Mouse (Mus musculus) megakaryocyte, adult 5-6 weeks (primary cell): ENCODE data around the gene Pbx1. TPM values are rescaled to one million over a fixed set of nuclear protein-coding genes. Genes with fewer than 3 reads are reported as not detected.

Experiments
- ATAC-seq: 2 replicates; pipeline ENCODE4 v1.8.0; 2016; ENCODE audit warnings: mild to moderate bottlenecking, inconsistent platforms; ENCODE audit not compliant: poor library complexity, severe bottlenecking
- total RNA-seq, 2 experiments: library from RNA; stranded (forward) in 1 of 2; stranded (reverse) in 1 of 2; fragments of 153-499, 151-499 nt in 1 of 2; fragments of 221-1000, 200-1000 nt in 1 of 2; gene quantifications; 2 replicates each; pipeline versions ENCODE4 v1.2.3 to v1.2.4; 2015 to 2017

Pbx1 gene
- total RNA-seq, 2 experiments from 2014 or later, result 11.2 to 11.6 TPM

GRCm38 (mm10) chr1:168197195-168197907 is 234.7 kb downstream of the Pbx1 start:
- ATAC-seq, result no peak

- ATAC-seq, result no peak
Measured at GRCm38 (mm10) chr1:168193364-168193763, 238.7 kb downstream of the Pbx1 start.

- ATAC-seq, result no peak
Measured at GRCm38 (mm10) chr1:168182816-168183215, 249.3 kb downstream of the Pbx1 start.

GRCm38 (mm10) chr1:168180622-168181441 is 251.2 kb downstream of the Pbx1 start:
- ATAC-seq, result no peak

GRCm38 (mm10) chr1:168179691-168180090 is 252.4 kb downstream of the Pbx1 start:
- ATAC-seq, result no peak

GRCm38 (mm10) chr1:168178611-168179010 is 253.5 kb downstream of the Pbx1 start:
- ATAC-seq, result no peak

- no peak for ATAC-seq
Measured at GRCm38 (mm10) chr1:168175586-168175985, 256.5 kb downstream of the Pbx1 start.

- no peak for ATAC-seq
Measured at GRCm38 (mm10) chr1:168169791-168170190, 262.3 kb downstream of the Pbx1 start.

- no peak for ATAC-seq
Measured at GRCm38 (mm10) chr1:168169052-168169779, 262.9 kb downstream of the Pbx1 start.

GRCm38 (mm10) chr1:168167781-168168180 is 264.3 kb downstream of the Pbx1 start:
- ATAC-seq, result no peak

GRCm38 (mm10) chr1:168166841-168167240 is 265.2 kb downstream of the Pbx1 start:
- ATAC-seq, result no peak

- ATAC-seq, result no peak
Measured at GRCm38 (mm10) chr1:168164945-168165344, 267.1 kb downstream of the Pbx1 start.

- ATAC-seq, result no peak
Measured at GRCm38 (mm10) chr1:168163521-168164233, 268.4 kb downstream of the Pbx1 start.

GRCm38 (mm10) chr1:168139138-168139682 is 292.9 kb downstream of the Pbx1 start:
- no peak for ATAC-seq

- ATAC-seq, result no peak
Measured at GRCm38 (mm10) chr1:168138669-168139068, 293.4 kb downstream of the Pbx1 start.

- no peak for ATAC-seq
Measured at GRCm38 (mm10) chr1:168137890-168138289, 294.2 kb downstream of the Pbx1 start.

GRCm38 (mm10) chr1:168135545-168135944 is 296.5 kb downstream of the Pbx1 start:
- no peak for ATAC-seq

- no peak for ATAC-seq
Measured at GRCm38 (mm10) chr1:168133696-168134095, 298.4 kb downstream of the Pbx1 start.

GRCm38 (mm10) chr1:168128004-168128403 is 304.1 kb downstream of the Pbx1 start:
- ATAC-seq, result no peak
